Mouse (Mus musculus) embryonic fibroblast, embryonic 13.5 days (primary cell): ENCODE data around the gene Tnfaip3.

Experiments used
- CTCF ChIP-seq: IDR thresholded peaks from 2 replicates; pipeline ENCODE4 v1.5.1; 2011; ENCODE audit warnings: mild to moderate bottlenecking, control low read depth, low read length, moderate library complexity, borderline replicate concordance; ENCODE audit not compliant: insufficient read depth
- POLR2A ChIP-seq: IDR thresholded peaks from 2 replicates; pipeline ENCODE4 v1.6.1; 2011; ENCODE audit warnings: low read depth, mild to moderate bottlenecking, control low read depth, low read length, moderate library complexity

GRCm38 (mm10) chr10:19044765-19045516, 29.5 kb upstream of the Tnfaip3 start:
- no peak for TF ChIP-seq CTCF
- no peak for TF ChIP-seq POLR2A
